Mouse (Mus musculus) C2C12 (cell line): ENCODE measurements around the gene Lmntd1. TPM values are rescaled to one million over a fixed set of nuclear protein-coding genes. Genes with fewer than 3 reads are reported as not detected.

ENCODE experiments used
- H3K27me3 ChIP-seq: one replicate; pipeline ENCODE4 v1.6.1; 2011; ENCODE audit not compliant: control insufficient read depth, insufficient read depth, insufficient read length
- H3K36me3 ChIP-seq: one replicate; pipeline ENCODE4 v1.6.1; 2011; ENCODE audit not compliant: control insufficient read depth, insufficient read depth
- H3K4me3 ChIP-seq: one replicate; pipeline ENCODE4 v1.5.1; 2011; ENCODE audit warnings: mild to moderate bottlenecking, control low read depth; ENCODE audit not compliant: poor library complexity, insufficient read depth, severe bottlenecking
- H3K79me2 ChIP-seq: one replicate; pipeline ENCODE4 v1.6.1; 2011; ENCODE audit not compliant: control insufficient read depth, insufficient read depth
- H3K79me3 ChIP-seq: one replicate; pipeline ENCODE4 v1.6.1; 2011; ENCODE audit warnings: low read depth, control low read depth
- H3ac ChIP-seq: one replicate; pipeline ENCODE3; 2011; ENCODE audit warnings: low read depth; ENCODE audit not compliant: control insufficient read depth, insufficient read length
- CEBPB ChIP-seq: IDR thresholded peaks from one replicate; pipeline ENCODE4 v1.6.1; 2011; ENCODE audit warnings: low read depth, mild to moderate bottlenecking, control low read depth, moderate library complexity
- CTCF ChIP-seq: IDR thresholded peaks from one replicate; pipeline ENCODE4 v1.5.1; 2011; ENCODE audit not compliant: control insufficient read depth, insufficient read depth, insufficient read length
- FOSL1 ChIP-seq: IDR thresholded peaks from one replicate; pipeline ENCODE4 v1.8.0; 2011; ENCODE audit warnings: mild to moderate bottlenecking, low read length; ENCODE audit not compliant: poor library complexity, insufficient read depth, severe bottlenecking
- MAX ChIP-seq: IDR thresholded peaks from one replicate; pipeline ENCODE4 v1.6.1; 2011; ENCODE audit warnings: mild to moderate bottlenecking, control low read depth
- MYOD1 ChIP-seq: IDR thresholded peaks from one replicate; pipeline ENCODE4 v1.6.1; 2011; ENCODE audit warnings: low read depth; ENCODE audit not compliant: control insufficient read depth, insufficient read length
- MYOG ChIP-seq: IDR thresholded peaks from one replicate; pipeline ENCODE4 v1.6.1; 2011; ENCODE audit not compliant: control insufficient read depth, insufficient read length; ENCODE audit errors: extremely low read depth
- USF1 ChIP-seq: IDR thresholded peaks from one replicate; pipeline ENCODE4 v1.6.1; 2011; ENCODE audit warnings: low read depth, mild to moderate bottlenecking, control low read depth, moderate library complexity
- polyA plus RNA-seq: library from polyadenylated mRNA; unstranded; fragments of >200 nt; fragmentation: generic; extraction: Trizol; gene quantifications from one replicate; pipeline ENCODE4 v1.2.1, GENCODE M21; 2012; ENCODE audit warnings: missing spikeins

Gene Lmntd1
- polyA plus RNA-seq, 1 experiment, result not detected

- Histone ChIP-seq H3K27me3 (peaks cover 8% of the 10 kb centered on the region), H3K79me2 (no peaks in the 10 kb centered on the region), H3K36me3 (no peaks in the 10 kb centered on the region), H3ac (no peak overlapping the region), H3K79me3 (no peaks in the 10 kb centered on the region), H3K4me3 (no peak overlapping the region)
- no peak for TF ChIP-seq USF1
- TF ChIP-seq MAX, result no peak
- no peak for TF ChIP-seq CTCF
- TF ChIP-seq MYOG, result no peak
- no peak for TF ChIP-seq CEBPB
- no peak for TF ChIP-seq MYOD1
- no peak for TF ChIP-seq FOSL1
Measured at GRCm38 (mm10) chr6:145579761-145580160, 34.4 kb downstream of the Lmntd1 start.

GRCm38 (mm10) chr6:145578457-145579185, 35.5 kb downstream of the Lmntd1 start:
- H3K79me2 ChIP-seq, result no peaks in the 10 kb centered on the region
- H3ac ChIP-seq, result no peak overlapping the region
- H3K27me3 ChIP-seq, result peaks cover 8% of the 10 kb centered on the region
- no peak for TF ChIP-seq MYOG
- no peak for TF ChIP-seq USF1
- TF ChIP-seq MYOD1, result no peak
- TF ChIP-seq CTCF, result no peak
- TF ChIP-seq FOSL1, result no peak
- no peak for TF ChIP-seq CEBPB
- H3K79me3 ChIP-seq, result no peaks in the 10 kb centered on the region
- no peak overlapping the region for H3K4me3 ChIP-seq
- H3K36me3 ChIP-seq, result no peaks in the 10 kb centered on the region

- Histone ChIP-seq H3K79me3 (no peaks in the 10 kb centered on the region), H3K4me3 (no peak overlapping the region), H3K36me3 (no peaks in the 10 kb centered on the region), H3K79me2 (no peaks in the 10 kb centered on the region), H3ac (no peak overlapping the region), H3K27me3 (peaks cover 7% of the 10 kb centered on the region)
- TF ChIP-seq USF1 (no peak), CTCF (no peak), FOSL1 (no peak), MYOD1 (no peak), MAX (no peak)
Measured at GRCm38 (mm10) chr6:145576762-145577161, 37.4 kb downstream of the Lmntd1 start.

- Histone ChIP-seq H3K4me3 (no peak overlapping the region), H3K27me3 (peaks cover 5% of the 10 kb centered on the region), H3K79me2 (no peaks in the 10 kb centered on the region), H3K79me3 (no peaks in the 10 kb centered on the region), H3ac (no peak overlapping the region), H3K36me3 (no peaks in the 10 kb centered on the region)
- TF ChIP-seq CEBPB, result no peak
- TF ChIP-seq MYOD1, result no peak
- no peak for TF ChIP-seq FOSL1
- no peak for TF ChIP-seq USF1
- TF ChIP-seq MYOG, result no peak
- TF ChIP-seq MAX, result no peak
- TF ChIP-seq CTCF, result no peak
Measured at GRCm38 (mm10) chr6:145573250-145574013, 40.7 kb downstream of the Lmntd1 start.

GRCm38 (mm10) chr6:145568701-145569100, 45.4 kb downstream of the Lmntd1 start:
- Histone ChIP-seq H3K36me3 (no peaks in the 10 kb centered on the region), H3K27me3 (peaks cover 5% of the 10 kb centered on the region), H3K79me2 (no peaks in the 10 kb centered on the region), H3ac (no peak overlapping the region), H3K79me3 (no peaks in the 10 kb centered on the region), H3K4me3 (no peak overlapping the region)
- TF ChIP-seq FOSL1, result no peak
- TF ChIP-seq MYOD1, result no peak
- no peak for TF ChIP-seq CEBPB
- no peak for TF ChIP-seq MYOG
- TF ChIP-seq USF1, result no peak
- TF ChIP-seq CTCF, result no peak
- no peak for TF ChIP-seq MAX

GRCm38 (mm10) chr6:145567832-145568231, 46.3 kb downstream of the Lmntd1 start:
- Histone ChIP-seq H3K36me3 (no peaks in the 10 kb centered on the region), H3K79me3 (no peaks in the 10 kb centered on the region), H3K4me3 (no peak overlapping the region), H3K79me2 (no peaks in the 10 kb centered on the region), H3K27me3 (peaks cover 5% of the 10 kb centered on the region), H3ac (no peak overlapping the region)
- TF ChIP-seq CEBPB (no peak), CTCF (no peak), USF1 (no peak), FOSL1 (no peak), MYOD1 (no peak), MAX (no peak), MYOG (no peak)
